Mouse (Mus musculus) 3134 (cell line): ENCODE measurements around the gene Cpa1.

Experiments
- DNase-seq: peaks from one replicate; pipeline ENCODE4 v3.0.0-alpha.2; 2011; ENCODE audit warnings: low spot score; ENCODE audit not compliant: insufficient read length; ENCODE audit errors: extremely low read depth

The Cpa1 gene

GRCm38 (mm10) chr6:30667585-30667984 lies 28.6 kb downstream of the Cpa1 start:
- no peak for DNase-seq

GRCm38 (mm10) chr6:30671696-30672095 lies 32.7 kb downstream of the Cpa1 start:
- DNase-seq, result no peak

GRCm38 (mm10) chr6:30673764-30674561 lies 34.9 kb downstream of the Cpa1 start:
- DNase-seq, result no peak

- DNase-seq, result no peak
Measured at GRCm38 (mm10) chr6:30674714-30675280, 35.8 kb downstream of the Cpa1 start.

GRCm38 (mm10) chr6:30675281-30675771 lies 36.3 kb downstream of the Cpa1 start:
- DNase-seq, result no peak

GRCm38 (mm10) chr6:30676506-30676905 lies 37.5 kb downstream of the Cpa1 start:
- no peak for DNase-seq

GRCm38 (mm10) chr6:30677591-30677990 lies 38.6 kb downstream of the Cpa1 start:
- no peak for DNase-seq

GRCm38 (mm10) chr6:30678482-30678881 lies 39.5 kb downstream of the Cpa1 start:
- no peak for DNase-seq

GRCm38 (mm10) chr6:30679567-30679966 lies 40.5 kb downstream of the Cpa1 start:
- DNase-seq, result no peak

GRCm38 (mm10) chr6:30680442-30680841 lies 41.4 kb downstream of the Cpa1 start:
- no peak for DNase-seq

- no peak for DNase-seq
Measured at GRCm38 (mm10) chr6:30681935-30682900, 43.2 kb downstream of the Cpa1 start.

- DNase-seq, result no peak
Measured at GRCm38 (mm10) chr6:30684570-30684969, 45.6 kb downstream of the Cpa1 start.

GRCm38 (mm10) chr6:30687198-30687597 lies 48.2 kb downstream of the Cpa1 start:
- peak; percentile 14 for DNase-seq

GRCm38 (mm10) chr6:30692826-30693225 lies 53.8 kb downstream of the Cpa1 start:
- DNase-seq, result no peak

- peak; percentile 92 for DNase-seq
Measured at GRCm38 (mm10) chr6:30693350-30693991, 54.5 kb downstream of the Cpa1 start, which contains the start of gene Cep41. Gene Cep41 (minus strand): TSS chr6:30693749.

- no peak for DNase-seq
Measured at GRCm38 (mm10) chr6:30694209-30694608, 55.2 kb downstream of the Cpa1 start.
